8 mouse cellular contexts compared by ENCODE assay signal in genomic region chr2:28419898-28420297, GRCm38 (mm10). TPM values are rescaled to one million over a fixed set of nuclear protein-coding genes. Genes with fewer than 3 reads are reported as not detected.
A peak's percentile ranks its signal among the peaks of the same experiment; 100 is the strongest.
DNase-seq lines count a peak whose midpoint lies in the region; ATAC-seq and TF ChIP-seq lines count a peak whose summit lies in the region.
"Had no signal": no experiment of that assay in that cellular context is flagged by ENCODE, and none has a peak within 500 bp of the region (broad histone marks: within the 10 kb centered on the region; RNA-seq: fewer than 3 reads in every experiment).

No protein-coding gene starts in this region.

- no peak for TF ChIP-seq EP300 in MEL (IDR thresholded peaks at IDR 0.05; ENCODE audit: low read depth in 1 of 2, low read length in 2 of 2)

- no peaks in the 10 kb centered on the region for H3K9me3 ChIP-seq in MEL (replicated peaks; ENCODE audit: insufficient read depth, low read length)
- no peaks in the 10 kb centered on the region for H3K9me3 ChIP-seq in embryonic facial prominence, embryonic 11.5 days (replicated peaks; ENCODE audit: control insufficient read depth, low read length)
- H3K9me3 ChIP-seq: midbrain, embryonic 12.5 days had no signal

- H3K9ac ChIP-seq in MEL (ENCODE audit: control insufficient read depth, low read depth, low read length, poor library complexity, severe bottlenecking), result no peak overlapping the region
- no peak overlapping the region for H3K9ac ChIP-seq in embryonic facial prominence, embryonic 11.5 days (replicated peaks; ENCODE audit: low read length)
- H3K9ac ChIP-seq: midbrain, embryonic 12.5 days had no signal

- no peaks in the 10 kb centered on the region for H3K27me3 ChIP-seq in MEL (ENCODE audit: control insufficient read depth in 1 of 2, insufficient read depth in 2 of 2, low read length in 2 of 2)
- no peaks in the 10 kb centered on the region for H3K27me3 ChIP-seq in embryonic facial prominence, embryonic 11.5 days (ENCODE audit: control insufficient read depth, insufficient read depth, low read length)
- H3K27me3 ChIP-seq: midbrain, embryonic 12.5 days had no signal

- peak; percentile 80 to 89 (median 82) for TF ChIP-seq CTCF in MEL (IDR thresholded peaks at IDR 0.05 in 2 of 3, conservative IDR thresholded peaks at IDR 0.05 in 1 of 3; ENCODE audit: control insufficient read depth in 1 of 3, insufficient read depth in 1 of 3, low read depth in 2 of 3, low read length in 3 of 3, poor library complexity in 1 of 3, severe bottlenecking in 1 of 3)

- no peak overlapping the region for H3K4me3 ChIP-seq in MEL (ENCODE audit: control insufficient read depth in 1 of 2, insufficient read depth in 1 of 2, low read depth in 2 of 2, low read length in 2 of 2)
- no peak overlapping the region for H3K4me3 ChIP-seq in embryonic facial prominence, embryonic 11.5 days (ENCODE audit: low read depth, low read length)
- H3K4me3 ChIP-seq: midbrain, embryonic 12.5 days had no signal

- peaks cover 0 to 2% of the 10 kb centered on the region in 2 experiments; a peak in 1 of 4 replicates for H3K36me3 ChIP-seq in MEL (ENCODE audit: control insufficient read depth in 1 of 2, insufficient read depth in 2 of 2, low read length in 2 of 2)
- no peaks in the 10 kb centered on the region for H3K36me3 ChIP-seq in embryonic facial prominence, embryonic 11.5 days (replicated peaks; ENCODE audit: control insufficient read depth, insufficient read depth, low read depth, low read length)
- H3K36me3 ChIP-seq: midbrain, embryonic 12.5 days had no signal

- TF ChIP-seq POLR2A in MEL (IDR thresholded peaks at IDR 0.05; ENCODE audit: control insufficient read depth in 1 of 2, insufficient read depth in 1 of 2, low read depth in 1 of 2, low read length in 2 of 2, poor library complexity in 1 of 2), result no peak

- peaks cover 0 to 6% of the 10 kb centered on the region in 2 experiments; a peak in 2 of 4 replicates for H3K4me1 ChIP-seq in MEL (ENCODE audit: control insufficient read depth in 1 of 2, insufficient read depth in 2 of 2, low read length in 2 of 2)
- H3K4me1 ChIP-seq in embryonic facial prominence, embryonic 11.5 days (ENCODE audit: control insufficient read depth, insufficient read depth, low read length), result no peaks in the 10 kb centered on the region

- H3K79me2 ChIP-seq in MEL (ENCODE audit: control insufficient read depth, insufficient read depth, low read length, poor library complexity), result no peaks in the 10 kb centered on the region

- peak; percentile 70 for TF ChIP-seq RAD21 in MEL (IDR thresholded peaks at IDR 0.05; ENCODE audit: low read depth, low read length)

- peak; percentile 76 for DNase-seq in MEL (ENCODE audit: low read depth, low spot score)
- peak; percentile 87 to 91 for DNase-seq in adrenal gland, postnatal 36 days
- peak; percentile 94 for DNase-seq in embryonic facial prominence, embryonic 11.5 days (ENCODE audit: low spot score)
- peak; percentile 47 to 67 for DNase-seq in heart, adult 9 months (ENCODE audit: low spot score in 2 of 2)
- peak; percentile 91 for DNase-seq in layer of hippocampus, adult 9-11 months
- peak; percentile 94 for DNase-seq in lung, postnatal 36 days
- peak; percentile 23 for DNase-seq in spleen, adult 12 weeks (ENCODE audit: low spot score)

- H3K27ac ChIP-seq in MEL (ENCODE audit: control insufficient read depth, low read depth, low read length), result no peak overlapping the region
- H3K27ac ChIP-seq in embryonic facial prominence, embryonic 11.5 days (replicated peaks; ENCODE audit: low read depth, low read length), result no peak overlapping the region
- H3K27ac ChIP-seq: midbrain, embryonic 12.5 days had no signal

- no peak overlapping the region for H3K4me2 ChIP-seq in embryonic facial prominence, embryonic 11.5 days (ENCODE audit: low read depth, low read length)
- H3K4me2 ChIP-seq: midbrain, embryonic 12.5 days had no signal

- 12% methylated on average over 4 of the region's 4 CpGs for WGBS in embryonic facial prominence, embryonic 11.5 days

- no peak for ATAC-seq in embryonic facial prominence, embryonic 11.5 days (replicated peaks; ENCODE audit: insufficient number of reproducible peaks, low FRiP score, low TSS enrichment, low read depth)

TF ChIP-seq in MEL, 35 proteins besides CTCF, POLR2A, EP300 and RAD21:
- TF ChIP-seq ZNF384 (IDR thresholded peaks at IDR 0.05; ENCODE audit: low read depth, low read length) (peak; percentile 54), E2F4 (IDR thresholded peaks at IDR 0.05; ENCODE audit: borderline replicate concordance, low read depth, low read length) (no peak), ZC3H11A (IDR thresholded peaks at IDR 0.05; ENCODE audit: low read depth, low read length) (peak; percentile 60), SMC3 (IDR thresholded peaks at IDR 0.05; ENCODE audit: low read depth, low read length) (peak; percentile 66), TBP (IDR thresholded peaks at IDR 0.05; ENCODE audit: low read depth, low read length) (no peak), GATA1 (IDR thresholded peaks at IDR 0.05; ENCODE audit: low read depth, low read length) (no peak)

RNA-seq across cellular contexts. Expression of gene Ppp1r26, which starts 26.7 kb away (rescaled TPM):
- not detected in 2 replicates for total RNA-seq in MEL (2012; rRNA removed)
- not detected for polyA plus RNA-seq in MEL (2012; ENCODE audit: insufficient read depth in 1 of 2, insufficient read length in 2 of 2, low read depth in 1 of 2, low replicate concordance in 2 of 2, missing spikeins in 1 of 2)
- 1 to 10 TPM; 5.1 to 5.6 TPM for total RNA-seq in adrenal gland, postnatal 36 days (2021)
- 2.7 and 4.1 TPM in 2 replicates for polyA plus RNA-seq in embryonic facial prominence, embryonic 11.5 days (2014; fragmentation: Nextera tagmentation; extraction: Ambion mirVana)

RNA-seq across cellular contexts. Expression of gene 1700007K13Rik, which starts 46.2 kb away (rescaled TPM):
- total RNA-seq in MEL (2012; rRNA removed), result not detected in 2 replicates
- not detected for polyA plus RNA-seq in MEL (2012; ENCODE audit: insufficient read depth in 1 of 2, insufficient read length in 2 of 2, low read depth in 1 of 2, low replicate concordance in 2 of 2, missing spikeins in 1 of 2)
- total RNA-seq in adrenal gland, postnatal 36 days (2021), result not detected
- 0.90 and 1.5 TPM in 2 replicates for polyA plus RNA-seq in embryonic facial prominence, embryonic 11.5 days (2014; fragmentation: Nextera tagmentation; extraction: Ambion mirVana)

RNA-seq across cellular contexts. Expression of gene Mrps2, which starts 48.0 kb away (rescaled TPM):
- total RNA-seq in MEL (2012; rRNA removed), result 26.5 and 30.5 TPM in 2 replicates
- polyA plus RNA-seq in MEL (2012; ENCODE audit: insufficient read depth in 1 of 2, insufficient read length in 2 of 2, low read depth in 1 of 2, low replicate concordance in 2 of 2, missing spikeins in 1 of 2), result 10 to 100 TPM; 70.3 to 71.4 TPM
- 10 to 100 TPM; 51.1 to 56.2 TPM for total RNA-seq in adrenal gland, postnatal 36 days (2021)
- polyA plus RNA-seq in embryonic facial prominence, embryonic 11.5 days (2014; fragmentation: Nextera tagmentation; extraction: Ambion mirVana), result 68.4 and 71.4 TPM in 2 replicates

Comparison
In these comparisons a context has a peak if more than half of its experiments do, and no peak if none do; other contexts are left out.
1. DNase-seq: peak in every context shown above with its lines; median percentile 94 in embryonic facial prominence, embryonic 11.5 days; 94 in lung, postnatal 36 days; 91 in layer of hippocampus, adult 9-11 months; 89 in adrenal gland, postnatal 36 days; 76 in MEL; 57 in heart, adult 9 months; 23 in spleen, adult 12 weeks.